Mouse (Mus musculus): ENCODE measurements around the gene Akap8. TPM values are rescaled to one million over a fixed set of nuclear protein-coding genes. Genes with fewer than 3 reads are reported as not detected.

Gene Akap8
- total RNA-seq, 2 experiments from 2014 or later, result 50.8 to 75.1 TPM

Other genes with a start within 250 kb of the Akap8 start
- gene Notch3, start 154.4 kb downstream of the Akap8 start, total RNA-seq (2021), result 10 to 100 TPM; 68.4 to 68.9 TPM
- gene Ephx3, start 131.7 kb downstream of the Akap8 start, total RNA-seq (2021), result under 1 TPM; 0.17 to 0.31 TPM
- gene Brd4, start 36.5 kb downstream of the Akap8 start, total RNA-seq (2021), result 10 to 100 TPM; 86.5 to 98.4 TPM
- gene Akap8l, start 29.4 kb upstream of the Akap8 start, total RNA-seq (2021), result 10 to 100 TPM; 36.7 to 50.5 TPM
- gene Wiz, start 68.2 kb upstream of the Akap8 start, total RNA-seq (2021), result 10 to 100 TPM; 32.6 to 34.3 TPM
- gene Rasal3, start 82.3 kb upstream of the Akap8 start, total RNA-seq (2021), result 1 to 10 TPM in 1 of 2 experiments, under 1 TPM in 1; 0.47 to 1.5 TPM
- under 1 TPM in 1 of 2 experiments, not detected in 1; 0.60 TPM for gene Pglyrp2, start 102.9 kb upstream of the Akap8 start, total RNA-seq (2021)
- not detected for gene Cyp4f39, start 131.5 kb upstream of the Akap8 start, total RNA-seq (2021)
- gene Cyp4f17, start 184.8 kb upstream of the Akap8 start, total RNA-seq (2021), result 1 to 10 TPM; 2.1 to 3.3 TPM
- gene Cyp4f16, start 215.3 kb upstream of the Akap8 start, total RNA-seq (2021), result 1 to 10 TPM; 5.2 to 9.1 TPM

Data from gastrocnemius, postnatal 4 days (tissue).